Mouse (Mus musculus) brain, embryonic 14.5 days (tissue): Measurements from ENCODE around the gene Ccdc34. TPM values are rescaled to one million over a fixed set of nuclear protein-coding genes. Genes with fewer than 3 reads are reported as not detected.

Source experiments
- DNase-seq: peaks from one replicate; pipeline ENCODE4 v3.0.0-alpha.2; 2011; ENCODE audit warnings: low read depth
- CTCF ChIP-seq: fragments of 200-500 bp; IDR thresholded peaks from 2 replicates; pipeline ENCODE4 v1.5.1; 2012; ENCODE audit warnings: inconsistent platforms, mild to moderate bottlenecking, moderate library complexity, borderline replicate concordance; ENCODE audit not compliant: insufficient read depth, insufficient read length; ENCODE audit errors: extremely low read depth
- POLR2A ChIP-seq: fragments of 200-500 bp; IDR thresholded peaks from 2 replicates; pipeline ENCODE4 v1.6.1; 2012; ENCODE audit warnings: mild to moderate bottlenecking, inconsistent platforms, borderline replicate concordance; ENCODE audit not compliant: poor library complexity, insufficient read depth, insufficient read length, severe bottlenecking; ENCODE audit errors: extremely low read depth
- polyA plus RNA-seq: library from polyadenylated mRNA; depleted of rRNA; stranded (reverse); fragments of >200 nt; gene quantifications from 2 replicates; pipeline ENCODE4 v1.2.3, GENCODE M21; 2012

The Ccdc34 gene
- polyA plus RNA-seq, 1 experiment, result 28.7 TPM

DNA sequence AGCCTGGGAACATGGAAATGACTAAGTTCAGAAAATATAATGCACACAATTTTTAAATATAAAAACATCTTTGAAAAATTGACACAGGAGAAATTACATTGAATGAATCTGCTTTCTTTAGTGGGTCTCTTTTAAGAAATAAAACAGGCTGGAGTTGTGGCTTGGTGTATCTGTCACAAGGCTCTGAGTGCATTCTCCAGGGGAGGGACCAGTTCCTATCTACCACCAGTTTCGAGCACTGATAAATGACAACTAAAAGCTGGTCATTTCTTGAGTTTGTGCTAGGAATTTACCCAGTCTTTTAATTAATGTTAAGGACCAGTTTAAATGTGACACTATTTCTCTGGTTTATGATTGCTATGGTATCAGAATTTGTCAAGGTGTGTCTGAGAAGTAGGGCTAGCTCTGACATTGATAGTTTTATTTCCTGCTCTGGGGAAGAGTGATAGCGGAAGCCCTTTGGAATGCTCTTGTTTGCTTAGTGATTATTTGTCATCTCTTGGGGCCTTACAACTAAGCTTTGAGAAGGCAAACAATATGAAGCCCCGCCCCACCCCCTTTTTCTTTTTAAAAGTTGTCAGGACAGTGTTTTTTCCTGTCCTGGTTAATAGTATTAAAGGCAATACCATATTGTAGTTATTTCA, 11.9 kb upstream of the Ccdc34 start:
- no peak for DNase-seq
- TF ChIP-seq POLR2A (no peak), CTCF (no peak)

DNA sequence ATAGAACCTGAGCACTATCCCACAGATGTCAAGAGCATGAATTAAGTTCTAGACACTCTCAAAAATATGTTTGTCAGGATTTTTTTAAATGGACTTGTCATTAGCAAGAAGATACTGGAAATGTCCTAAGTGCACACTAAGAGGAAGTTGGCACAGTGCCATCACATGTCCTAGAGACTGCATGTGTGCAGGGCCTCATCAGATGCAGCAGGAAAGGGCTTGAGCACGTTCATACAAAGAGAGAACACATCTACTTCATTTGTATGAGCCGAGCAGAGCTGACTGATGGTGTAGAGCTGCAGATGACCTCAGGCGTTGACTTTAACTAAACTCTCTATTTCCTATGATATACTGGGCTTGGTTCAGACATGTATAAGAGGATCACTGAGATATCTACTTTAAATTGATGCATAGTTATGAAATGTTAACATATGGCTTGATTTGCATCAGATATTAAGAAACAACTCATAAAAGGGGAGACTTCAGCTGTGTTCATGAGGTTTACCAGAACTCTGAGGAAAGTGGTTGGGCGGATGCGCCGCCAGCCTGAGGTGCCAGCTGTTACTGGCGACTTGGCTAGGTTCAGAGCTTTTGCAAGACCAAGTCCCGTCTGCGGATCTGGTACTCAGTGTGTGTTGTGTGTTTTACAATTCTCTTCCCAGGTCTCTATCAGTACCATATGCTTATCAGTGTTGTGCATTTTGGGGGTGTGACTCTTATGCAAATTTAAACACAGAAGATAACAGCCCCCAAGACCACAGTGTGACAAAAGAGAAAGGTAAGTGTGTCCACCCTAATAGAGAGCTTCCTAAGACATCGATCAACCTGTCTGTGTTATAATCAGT, 10.0 kb upstream of the Ccdc34 start:
- no peak for DNase-seq
- TF ChIP-seq POLR2A (no peak), CTCF (no peak)

DNA sequence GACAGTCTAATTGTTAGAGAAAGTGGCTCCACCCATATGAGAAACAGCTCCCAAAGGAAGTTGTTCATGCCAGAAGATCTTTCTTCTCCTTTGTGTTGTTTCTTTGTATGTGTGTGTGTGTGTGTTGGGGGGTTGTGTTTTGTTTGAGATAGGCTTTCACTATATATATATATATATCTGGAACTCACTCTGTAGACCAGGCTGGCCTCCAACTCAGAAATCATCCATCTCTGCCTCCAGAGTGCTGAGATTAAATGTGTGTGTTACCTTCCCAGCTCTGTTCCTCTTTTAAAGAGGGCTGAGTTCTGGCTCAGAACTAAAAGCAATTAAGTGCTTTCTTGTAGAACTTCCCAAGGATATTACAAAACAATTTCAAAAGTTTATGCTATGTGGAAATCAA, 8.2 kb upstream of the Ccdc34 start:
- no peak for DNase-seq
- TF ChIP-seq CTCF, result no peak
- TF ChIP-seq POLR2A, result no peak

DNA sequence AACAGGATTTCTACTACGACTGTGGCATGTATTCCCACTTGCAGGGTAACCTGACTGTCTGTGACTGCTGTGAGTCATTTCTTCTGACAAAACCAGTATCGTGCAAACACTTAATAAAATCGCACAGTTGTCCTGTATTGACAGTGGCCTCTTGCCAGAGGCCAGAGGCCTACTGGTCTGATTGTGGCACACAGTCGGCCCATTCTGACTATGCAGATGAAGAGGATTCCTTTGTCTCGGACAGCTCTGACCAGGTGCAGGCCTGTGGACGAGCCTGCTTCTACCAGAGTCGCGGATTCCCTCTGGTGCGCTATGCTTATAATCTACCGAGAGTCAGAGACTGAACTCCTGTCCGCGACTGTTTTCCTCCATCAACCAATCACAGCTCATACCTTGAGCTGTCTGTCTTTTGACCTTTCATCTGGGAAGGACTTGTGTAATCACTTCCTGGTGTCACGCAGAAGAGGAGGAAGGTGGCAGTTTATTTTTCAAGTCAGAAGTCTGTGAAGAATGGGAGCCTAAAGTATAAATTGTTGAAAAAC, 5.4 kb upstream of the Ccdc34 start:
- TF ChIP-seq POLR2A, result no peak
- TF ChIP-seq CTCF, result no peak
- DNase-seq, result no peak

DNA sequence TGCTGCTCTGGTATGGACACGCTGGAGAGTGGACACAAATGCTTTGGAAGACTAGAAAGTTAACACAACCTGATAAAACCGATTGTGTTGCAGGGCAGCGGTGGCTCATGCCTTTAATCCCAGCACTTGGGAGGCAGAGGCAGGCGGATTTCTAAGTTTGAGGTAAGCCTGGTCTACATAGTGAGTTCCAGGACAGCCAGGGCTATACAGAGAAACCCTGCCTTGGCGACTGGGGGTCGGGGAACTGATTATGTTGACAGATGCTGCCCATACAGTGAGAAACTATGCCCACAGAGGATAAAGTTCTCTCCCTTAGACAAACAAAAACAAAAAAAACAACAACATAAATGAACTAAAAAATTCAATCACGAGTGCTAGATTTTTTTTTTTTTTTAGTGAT, 530 bp upstream of the Ccdc34 start:
- TF ChIP-seq POLR2A (no peak), CTCF (no peak)
- no peak for DNase-seq

DNA sequence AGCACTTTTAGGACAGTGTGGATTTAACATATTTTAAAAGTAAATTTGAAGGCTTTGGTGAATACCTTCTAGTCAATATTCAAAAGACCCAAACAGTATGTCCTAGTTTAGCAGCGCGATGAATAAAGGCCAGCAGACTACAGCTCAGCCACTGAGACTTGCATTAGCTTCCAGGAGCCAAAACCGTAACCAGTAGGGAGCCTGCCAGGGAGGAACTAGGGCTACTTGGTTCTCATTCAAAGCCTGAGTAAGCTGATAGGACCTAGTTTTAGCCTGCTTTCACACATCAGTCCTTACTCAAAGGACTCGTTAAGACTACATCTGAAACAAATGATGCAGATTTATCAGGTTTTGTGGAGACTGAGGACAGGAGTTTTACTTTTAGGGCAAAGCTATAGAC, 2.0 kb downstream of the Ccdc34 start:
- DNase-seq, result peak; percentile 29
- no peak for TF ChIP-seq POLR2A
- no peak for TF ChIP-seq CTCF

DNA sequence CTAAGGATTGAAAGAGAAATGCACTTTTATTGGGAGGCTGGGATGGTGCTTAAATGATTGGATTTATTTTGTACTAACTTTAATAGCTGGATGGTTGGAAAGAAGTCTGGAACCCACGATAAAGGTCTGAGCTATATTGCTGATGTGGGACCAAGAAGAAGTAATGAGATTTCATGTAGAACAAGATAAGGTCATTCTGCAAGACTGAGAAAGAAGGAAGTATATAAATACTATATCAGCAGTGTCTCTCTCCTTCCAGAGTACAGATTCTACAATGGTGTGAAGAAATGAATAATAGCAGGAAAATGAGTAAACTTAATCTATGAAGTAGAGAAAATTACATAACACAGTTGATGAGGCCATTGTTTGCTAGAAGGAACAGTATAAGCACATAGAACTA, 2.8 kb downstream of the Ccdc34 start:
- TF ChIP-seq CTCF (no peak), POLR2A (no peak)

DNA sequence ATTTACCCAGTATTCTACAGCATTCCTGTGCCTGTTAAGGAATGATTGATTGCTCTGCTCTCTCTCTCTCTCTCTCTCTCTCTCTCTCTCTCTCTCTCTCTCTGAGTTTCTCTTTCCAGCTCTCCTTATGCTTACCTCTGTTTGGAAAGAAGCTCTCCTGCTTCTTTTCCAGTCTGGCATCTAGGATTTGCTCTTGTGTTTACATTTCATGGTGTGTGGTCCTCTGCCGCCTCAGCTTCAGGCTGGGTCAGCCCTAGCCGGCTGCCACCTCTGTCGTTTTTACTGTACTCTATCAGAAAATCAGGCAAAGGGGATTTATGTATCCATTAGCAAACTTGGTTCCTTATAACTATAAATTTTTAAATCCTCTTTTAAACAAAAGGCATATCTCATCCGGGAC, 18.6 kb downstream of the Ccdc34 start:
- DNase-seq, result no peak
- TF ChIP-seq POLR2A, result no peak
- no peak for TF ChIP-seq CTCF

More for the DNA sequence above, 2.8 kb downstream of the Ccdc34 start:
- no peak for DNase-seq

DNA sequence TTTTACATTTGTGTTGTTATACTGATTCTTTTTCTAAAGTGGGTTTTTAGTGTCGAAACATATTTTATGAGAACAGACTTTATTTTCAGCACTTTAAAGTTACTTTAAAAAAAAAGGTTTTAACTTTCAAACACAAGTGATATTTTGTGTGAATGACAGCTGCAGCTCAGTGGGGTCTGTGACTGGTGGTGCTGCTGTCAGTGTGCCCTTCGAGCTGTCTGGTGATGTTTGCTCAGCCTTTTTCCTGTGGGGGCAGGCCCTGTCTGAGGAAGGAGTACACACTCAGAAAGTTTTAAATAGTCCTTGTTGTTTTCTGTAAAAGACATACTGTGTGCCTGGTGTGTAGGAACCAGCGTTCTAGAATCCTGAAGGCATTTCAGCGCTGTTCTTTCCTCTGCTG, 19.0 kb downstream of the Ccdc34 start:
- DNase-seq, result no peak
- TF ChIP-seq CTCF, result no peak
- no peak for TF ChIP-seq POLR2A

DNA sequence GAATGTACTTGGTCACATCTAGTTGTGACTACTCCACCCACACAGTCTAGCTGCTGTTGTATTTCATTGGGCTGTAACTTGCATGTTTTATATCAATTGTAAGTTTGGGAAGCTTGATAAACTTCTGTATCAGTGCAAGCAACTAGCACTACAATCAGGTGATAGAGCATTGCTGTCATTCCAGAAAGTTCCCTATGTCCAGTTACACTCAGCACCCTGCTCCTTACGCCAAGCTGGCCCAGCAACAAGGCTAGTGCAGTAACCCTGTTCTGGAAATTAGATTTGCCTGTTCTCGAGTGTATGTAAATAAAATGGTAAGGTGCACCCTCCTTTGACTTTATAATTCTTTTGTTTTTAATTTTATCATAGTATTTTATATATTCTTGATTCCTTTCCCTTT, 19.6 kb downstream of the Ccdc34 start:
- TF ChIP-seq CTCF (no peak), POLR2A (no peak)
- DNase-seq, result no peak

DNA sequence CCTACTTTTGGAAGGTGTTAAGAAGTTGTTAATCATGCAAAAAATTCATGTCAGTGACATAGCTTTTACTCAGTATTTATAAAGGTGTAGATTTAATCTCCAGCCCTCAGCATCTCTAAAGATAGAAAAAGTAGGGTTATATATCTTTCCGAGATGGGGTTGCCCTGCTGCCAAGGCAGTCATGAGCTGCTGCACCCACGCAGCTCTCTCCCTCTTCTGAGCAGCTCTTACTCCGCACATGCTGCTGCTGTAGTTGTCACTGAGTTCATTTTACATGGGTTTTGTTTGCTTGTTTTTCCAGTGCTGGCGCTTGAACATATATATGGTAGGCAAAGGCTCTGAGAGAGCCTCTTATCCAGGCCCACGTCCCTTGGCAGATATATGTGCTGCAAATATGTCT, 20.7 kb downstream of the Ccdc34 start:
- TF ChIP-seq POLR2A, result no peak
- TF ChIP-seq CTCF, result no peak
- DNase-seq, result no peak
